Mouse (Mus musculus) lung, postnatal 4 days (tissue): ENCODE measurements around the gene Ctsa.

Experiments used
- DNase-seq, 2 experiments: peaks; one replicate each; pipeline ENCODE4 v3.0.0; 2021

The Ctsa gene

DNA sequence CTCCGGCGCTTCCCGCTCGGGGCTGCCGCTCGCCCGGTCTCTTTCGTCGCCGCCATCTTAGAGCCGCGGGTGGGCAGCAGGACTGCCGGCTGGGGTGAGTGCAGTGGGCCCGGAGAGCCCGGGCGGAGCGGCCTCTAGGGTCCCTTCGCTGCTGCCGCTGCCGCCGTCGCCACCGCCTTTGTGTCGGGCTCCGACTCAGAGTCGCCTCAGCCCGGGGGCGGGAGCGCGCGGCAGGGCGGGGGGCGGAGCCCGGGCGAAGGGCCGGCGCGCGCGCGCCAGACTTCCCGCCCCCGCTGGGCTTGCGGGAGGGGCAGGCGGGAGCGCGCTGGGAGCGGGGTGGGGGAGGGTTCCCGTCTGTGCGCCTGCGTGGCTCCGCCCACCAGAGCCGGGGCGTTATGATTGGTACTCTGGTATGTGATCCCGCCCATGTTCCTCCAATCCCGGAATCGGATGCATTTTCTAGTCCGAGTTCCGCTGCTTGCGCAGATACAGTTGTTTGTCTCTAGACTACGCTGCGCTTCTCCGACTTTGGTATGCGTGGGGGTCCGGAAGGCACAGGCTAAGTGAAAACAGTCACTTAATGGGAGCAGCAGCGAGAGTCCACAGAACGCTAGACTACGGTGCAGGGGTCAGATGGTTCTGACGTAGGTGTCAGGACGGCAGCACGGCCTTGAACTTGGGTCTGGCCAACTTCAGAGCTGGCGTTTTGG lies 47.0 kb downstream of the Ctsa start:
- peak; percentile 96 for DNase-seq

DNA sequence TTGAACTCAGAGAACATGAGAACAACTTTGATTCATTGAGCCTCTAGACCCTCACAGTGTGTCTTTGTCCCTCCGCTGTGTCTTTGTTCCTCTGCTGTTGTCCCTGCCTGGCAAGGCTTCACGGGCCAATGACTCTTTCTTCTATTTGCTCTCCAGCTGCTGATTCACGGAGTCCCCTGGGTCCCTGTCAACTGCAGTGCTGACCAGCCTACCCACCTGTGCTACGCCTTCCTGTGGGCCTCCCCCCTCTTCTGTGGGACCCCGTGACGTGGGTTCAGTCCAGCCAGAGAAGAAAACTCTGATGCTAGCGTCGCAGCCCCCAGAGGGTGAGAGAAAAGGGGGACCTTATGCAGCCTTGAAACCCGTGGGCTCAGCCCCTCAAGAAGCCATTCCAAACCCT lies 49.9 kb downstream of the Ctsa start:
- no peak for DNase-seq

DNA sequence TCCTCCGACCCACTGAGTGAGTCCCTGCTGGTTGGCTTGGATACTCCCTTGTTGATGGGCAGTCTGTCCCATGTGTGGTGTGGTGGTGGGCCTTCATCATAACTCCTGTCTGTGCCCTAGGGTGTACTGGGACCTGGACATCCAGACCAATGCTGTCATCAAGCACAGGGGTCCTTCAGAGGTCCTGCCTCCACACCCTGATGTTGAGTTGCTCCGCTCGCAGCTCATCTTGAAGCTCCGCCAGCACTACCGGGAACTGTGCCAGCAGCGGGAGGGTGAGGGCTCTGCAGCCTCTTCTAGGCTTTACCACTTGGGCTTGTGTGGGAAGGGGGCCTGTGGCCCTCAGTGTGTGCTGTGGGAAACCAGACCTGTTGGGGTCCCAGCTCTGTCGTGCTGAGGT lies 53.1 kb downstream of the Ctsa start:
- DNase-seq, result peak; percentile 81 to 86

DNA sequence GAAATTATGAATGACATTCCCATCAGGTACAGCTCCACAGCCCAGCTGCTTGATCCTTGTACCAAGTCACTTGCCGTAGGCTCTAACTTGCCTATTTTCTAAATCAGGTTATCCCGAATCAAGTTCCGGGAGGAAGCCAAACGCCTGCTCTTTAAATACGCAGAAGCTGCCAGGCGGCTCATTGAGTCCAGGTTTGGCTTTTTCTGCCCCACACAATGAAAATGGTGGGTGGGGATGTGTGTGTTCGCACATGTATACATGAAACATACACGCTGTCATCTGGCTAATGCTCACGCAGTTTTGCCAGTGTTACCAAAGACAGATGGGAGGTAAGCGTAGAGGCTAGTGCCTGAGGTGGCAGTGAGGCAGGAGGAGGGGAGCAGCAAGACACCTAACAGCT lies 53.9 kb downstream of the Ctsa start:
- no peak for DNase-seq

DNA sequence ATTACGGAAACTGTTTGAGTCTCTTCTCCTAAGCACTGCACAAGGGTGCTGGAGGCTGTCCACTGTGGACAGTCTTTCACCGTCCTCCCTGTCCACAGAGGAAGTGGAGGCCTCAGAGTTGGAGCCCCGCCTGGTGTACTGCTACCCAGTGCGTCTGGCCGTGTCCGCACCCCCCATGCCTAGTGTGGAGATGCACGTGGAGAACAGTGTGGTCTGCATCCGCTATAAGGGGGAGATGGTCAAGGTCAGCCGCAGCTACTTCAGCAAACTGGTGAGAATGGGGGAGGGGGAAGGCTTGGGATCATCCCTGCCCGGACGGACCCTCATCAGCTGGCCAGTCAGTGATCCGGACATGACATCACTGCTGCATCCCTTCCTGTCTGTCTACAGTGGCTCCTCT lies 56.3 kb downstream of the Ctsa start:
- no peak for DNase-seq

DNA sequence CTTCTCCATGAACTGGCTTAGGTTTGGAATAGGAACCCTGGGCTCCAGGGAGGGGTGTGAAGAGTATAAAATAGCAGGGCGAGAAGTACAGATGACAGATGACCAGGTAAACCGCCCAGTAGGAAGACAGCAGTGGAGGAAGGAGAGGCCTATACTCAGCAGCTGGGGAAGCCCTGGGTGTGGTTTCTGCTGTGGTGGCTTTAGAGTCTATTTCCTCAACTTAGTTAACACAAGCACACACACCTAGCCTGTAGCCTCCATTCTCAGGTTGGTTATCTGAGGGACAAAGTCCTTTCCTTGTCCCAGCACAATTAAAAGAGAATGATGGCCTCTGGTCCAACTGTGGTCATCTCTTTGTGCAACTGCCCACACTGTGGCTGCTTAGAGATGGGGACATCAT lies 57.3 kb downstream of the Ctsa start:
- no peak for DNase-seq
